Mouse (Mus musculus) lung, postnatal 0 days (tissue): Measurements from ENCODE around the gene Thap4. TPM values are rescaled to one million over a fixed set of nuclear protein-coding genes. Genes with fewer than 3 reads are reported as not detected.
A peak's percentile ranks its signal among the peaks of the same experiment; 100 is the strongest.

Experiments
- ATAC-seq: fragments of 200-750 bp; cut with Nextera tagmentation; 2 replicates; pipeline ENCODE4 v1.8.0; 2017; ENCODE audit warnings: moderate library complexity
- DNase-seq: peaks from one replicate; pipeline ENCODE4 v3.0.0-alpha.2; 2016; ENCODE audit warnings: low spot score
- H3K27ac ChIP-seq: fragments of 300-500 bp; sonication (generic); 2 replicates; pipeline ENCODE4 v1.5.1; 2014; ENCODE audit warnings: antibody characterized with exemption, mild to moderate bottlenecking, low read length, mixed read lengths
- H3K27me3 ChIP-seq: fragments of 300-500 bp; sonication (generic); replicated peaks from 2 replicates; pipeline ENCODE4 v1.6.1; 2014; ENCODE audit warnings: low read length, mixed read lengths; ENCODE audit not compliant: insufficient read depth
- H3K36me3 ChIP-seq: fragments of 300-500 bp; sonication (generic); 2 replicates; pipeline ENCODE4 v1.6.1; 2014; ENCODE audit warnings: low read length, mixed read lengths; ENCODE audit not compliant: insufficient read depth
- H3K4me1 ChIP-seq: fragments of 300-500 bp; sonication (generic); 2 replicates; pipeline ENCODE4 v1.6.1; 2014; ENCODE audit warnings: antibody characterized with exemption, low read depth, low read length, mixed read lengths; ENCODE audit not compliant: insufficient read depth
- H3K4me2 ChIP-seq: fragments of 300-500 bp; sonication (generic); replicated peaks from 2 replicates; pipeline ENCODE4 v1.6.1; 2014; ENCODE audit warnings: low read depth, mild to moderate bottlenecking, low read length, moderate library complexity, mixed read lengths
- H3K4me3 ChIP-seq: fragments of 300-500 bp; sonication (generic); 2 replicates; pipeline ENCODE4 v1.5.1; 2014; ENCODE audit warnings: low read depth, low read length
- H3K9ac ChIP-seq: fragments of 300-500 bp; sonication (generic); replicated peaks from 2 replicates; pipeline ENCODE4 v1.6.1; 2014; ENCODE audit warnings: low read depth, mild to moderate bottlenecking
- H3K9me3 ChIP-seq: fragments of 300-500 bp; sonication (generic); 2 replicates; pipeline ENCODE4 v1.6.1; 2016; ENCODE audit warnings: low read length, mixed read lengths
- CTCF ChIP-seq: IDR thresholded peaks from 2 replicates; pipeline ENCODE4 v1.5.1; 2016; ENCODE audit warnings: antibody characterized with exemption, mild to moderate bottlenecking
- EP300 ChIP-seq: IDR thresholded peaks from 2 replicates; pipeline ENCODE4 v1.6.1; 2016; ENCODE audit warnings: antibody characterized with exemption, mild to moderate bottlenecking, control low read depth
- WGBS: fragments of 180-500 bp; shearing (Covaris S2); extraction: QIAGEN DNeasy Blood & Tissue Kit; methylation state at CpG from one replicate; pipeline ENCODE4 v1.1.7; 2014; 5-methylcytosine and 5-hydroxymethylcytosine counted together
- polyA plus RNA-seq: library from polyadenylated mRNA; unstranded; fragments of >200 nt; fragmentation: Nextera tagmentation; extraction: Ambion mirVana; gene quantifications from 2 replicates; pipeline ENCODE4 v1.2.1, GENCODE M21; 2015

Thap4 gene
- polyA plus RNA-seq, 1 experiment from 2014 or later: 34.4 TPM

DNA sequence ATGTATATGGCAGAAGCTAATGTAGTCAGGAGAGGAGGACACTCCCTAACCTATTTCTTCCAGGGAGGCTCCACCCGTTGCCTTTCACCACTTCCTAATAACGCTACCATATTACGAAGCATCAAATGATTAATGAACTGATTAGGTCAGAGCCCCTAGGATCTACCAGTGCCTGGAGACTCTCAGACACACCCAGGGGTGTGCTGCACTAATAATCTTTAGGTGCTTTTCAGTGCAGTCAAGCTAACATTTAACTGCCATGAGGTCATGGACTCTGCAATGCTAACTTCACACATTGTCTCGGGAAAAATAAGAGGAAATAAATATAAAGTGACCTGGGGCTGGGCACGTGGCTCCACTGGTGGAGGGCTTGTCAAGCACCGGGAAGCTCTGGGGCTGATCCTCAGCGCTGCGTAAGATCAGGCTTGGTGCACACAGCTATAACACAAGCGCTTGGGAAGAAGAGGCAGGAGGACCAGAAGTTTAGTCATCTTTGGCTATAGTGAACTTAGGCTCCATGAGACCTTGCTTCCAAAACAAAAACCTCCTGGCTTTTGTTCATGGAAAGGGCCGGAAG is 51.1 kb downstream of the Thap4 start:
- Histone ChIP-seq H3K27ac (no peak overlapping the region), H3K9me3 (no peaks in the 10 kb centered on the region), H3K27me3 (no peaks in the 10 kb centered on the region), H3K4me2 (no peak overlapping the region), H3K4me1 (peaks cover 7% of the 10 kb centered on the region), H3K9ac (no peak overlapping the region), H3K4me3 (no peak overlapping the region), H3K36me3 (no peaks in the 10 kb centered on the region)
- TF ChIP-seq CTCF (no peak), EP300 (no peak)
- 76% methylated on average over 10 of the region's 10 CpGs for WGBS
- DNase-seq: no peak
- ATAC-seq: no peak

DNA sequence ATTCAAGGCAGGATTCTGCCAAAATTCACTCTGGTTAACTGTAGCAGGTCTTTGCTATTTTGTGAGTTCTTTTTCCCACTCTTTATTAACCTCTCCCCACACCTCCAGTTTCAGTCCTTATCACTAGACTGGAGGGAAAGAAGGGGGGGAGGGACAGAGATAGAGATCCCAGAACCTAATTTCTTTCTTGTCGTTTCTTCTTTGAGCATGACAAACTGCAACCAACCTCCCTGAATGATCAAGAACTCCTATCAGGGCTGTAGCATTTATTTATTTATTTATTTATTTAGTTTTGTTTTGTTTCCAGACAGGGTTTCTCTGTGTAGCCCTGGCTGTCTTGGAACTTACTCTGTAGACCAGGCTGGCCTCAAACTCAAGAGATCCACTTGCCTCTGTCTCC is 52.6 kb downstream of the Thap4 start:
- no peak overlapping the region for H3K4me2 ChIP-seq
- no peak for ATAC-seq
- no peak for DNase-seq
- WGBS: 72% methylated on average over 1 of the region's 1 CpGs
- H3K4me1 ChIP-seq: peaks cover 7% of the 10 kb centered on the region
- TF ChIP-seq EP300: no peak
- no peak for TF ChIP-seq CTCF
- H3K9me3 ChIP-seq: no peaks in the 10 kb centered on the region
- H3K27me3 ChIP-seq: no peaks in the 10 kb centered on the region
- no peak overlapping the region for H3K9ac ChIP-seq
- H3K36me3 ChIP-seq: no peaks in the 10 kb centered on the region
- no peak overlapping the region for H3K27ac ChIP-seq
- no peak overlapping the region for H3K4me3 ChIP-seq

DNA sequence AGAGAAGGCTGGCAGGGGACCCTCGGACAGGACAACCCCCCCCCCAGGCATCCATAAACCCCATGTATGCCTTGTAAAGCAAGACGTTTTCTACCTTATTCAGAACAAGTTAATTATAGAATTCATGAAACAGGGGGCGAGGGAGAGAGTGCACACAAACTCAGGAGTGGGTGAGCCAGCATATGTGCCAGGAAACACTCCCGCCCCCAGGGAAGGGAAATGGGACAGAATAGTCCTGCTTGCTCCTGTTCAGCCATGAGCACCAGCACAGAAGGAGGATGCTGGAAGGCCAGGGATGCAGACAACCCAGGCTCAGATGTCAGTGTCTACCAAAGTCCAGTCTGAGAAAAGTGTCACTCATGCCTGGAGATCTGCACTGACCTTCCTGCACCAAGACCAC is 55.5 kb downstream of the Thap4 start:
- no peaks in the 10 kb centered on the region for H3K4me1 ChIP-seq
- DNase-seq (no peak), ATAC-seq (no peak)
- no peaks in the 10 kb centered on the region for H3K9me3 ChIP-seq
- no peak for TF ChIP-seq CTCF
- no peak for TF ChIP-seq EP300
- H3K27ac ChIP-seq: no peak overlapping the region
- no peak overlapping the region for H3K9ac ChIP-seq
- no peak overlapping the region for H3K4me2 ChIP-seq
- no peaks in the 10 kb centered on the region for H3K27me3 ChIP-seq
- H3K36me3 ChIP-seq: no peaks in the 10 kb centered on the region
- 85% methylated on average over 4 of the region's 4 CpGs for WGBS
- H3K4me3 ChIP-seq: no peak overlapping the region

DNA sequence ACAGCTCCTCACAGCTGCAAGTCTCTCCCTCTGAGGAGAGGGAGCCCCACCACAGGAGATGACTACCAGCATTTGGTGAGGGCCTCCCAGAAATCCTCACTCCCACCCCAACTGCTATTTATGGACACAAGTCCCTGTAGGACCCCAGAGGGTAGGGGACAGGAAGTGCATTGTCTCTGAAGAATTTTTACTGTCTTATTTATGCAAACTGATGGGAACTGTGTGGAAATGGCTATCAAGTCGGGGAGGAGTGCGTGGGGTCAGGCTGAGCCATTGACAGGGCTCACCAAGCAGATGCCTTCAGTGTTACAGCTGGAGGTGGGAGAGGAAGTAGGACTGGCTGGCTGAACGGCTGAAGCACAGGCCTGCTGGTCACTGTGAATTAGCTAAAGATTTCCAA is 57.3 kb downstream of the Thap4 start:
- ATAC-seq: peak; percentile 52
- H3K4me1 ChIP-seq: no peaks in the 10 kb centered on the region
- no peak overlapping the region for H3K27ac ChIP-seq
- H3K9ac ChIP-seq: no peak overlapping the region
- H3K27me3 ChIP-seq: no peaks in the 10 kb centered on the region
- H3K9me3 ChIP-seq: no peaks in the 10 kb centered on the region
- TF ChIP-seq EP300: no peak
- TF ChIP-seq CTCF: no peak
- WGBS: 34% methylated on average over 3 of the region's 3 CpGs
- H3K4me3 ChIP-seq: no peak overlapping the region
- no peaks in the 10 kb centered on the region for H3K36me3 ChIP-seq
- H3K4me2 ChIP-seq: no peak overlapping the region
- peak; percentile 30 for DNase-seq

DNA sequence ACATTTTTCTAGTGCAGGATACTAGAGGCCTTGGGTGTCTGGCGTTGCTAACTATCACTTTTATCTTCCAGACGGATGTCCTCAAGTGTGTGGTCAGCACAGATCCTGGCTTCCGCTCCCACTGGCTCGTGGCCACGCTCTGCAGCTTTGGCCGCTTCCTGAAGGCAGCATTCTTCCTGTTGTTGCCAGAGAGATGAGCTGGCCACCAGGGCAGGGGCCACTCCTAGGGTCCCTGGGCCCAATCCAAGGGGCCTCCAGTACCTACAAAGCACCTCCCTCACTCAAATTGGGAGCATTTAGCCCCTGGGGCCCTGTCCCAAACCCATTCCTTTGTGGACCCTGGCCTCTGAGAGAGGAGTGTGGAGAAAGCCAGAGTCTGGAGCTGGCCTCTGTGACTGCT is 59.7 kb downstream of the Thap4 start:
- Histone ChIP-seq H3K9ac (no peak overlapping the region), H3K4me2 (no peak overlapping the region), H3K27me3 (no peaks in the 10 kb centered on the region), H3K9me3 (no peaks in the 10 kb centered on the region), H3K36me3 (no peaks in the 10 kb centered on the region), H3K27ac (peak overlapping the region; percentile 79), H3K4me3 (no peak overlapping the region), H3K4me1 (no peaks in the 10 kb centered on the region)
- TF ChIP-seq CTCF: no peak
- 0 out of 2 replicates have a peak, but pooled peaks have one; percentile 25 for TF ChIP-seq EP300
- DNase-seq (peak; percentile 78), ATAC-seq (peak; percentile 74)
- WGBS: 26% methylated on average over 6 of the region's 6 CpGs

DNA sequence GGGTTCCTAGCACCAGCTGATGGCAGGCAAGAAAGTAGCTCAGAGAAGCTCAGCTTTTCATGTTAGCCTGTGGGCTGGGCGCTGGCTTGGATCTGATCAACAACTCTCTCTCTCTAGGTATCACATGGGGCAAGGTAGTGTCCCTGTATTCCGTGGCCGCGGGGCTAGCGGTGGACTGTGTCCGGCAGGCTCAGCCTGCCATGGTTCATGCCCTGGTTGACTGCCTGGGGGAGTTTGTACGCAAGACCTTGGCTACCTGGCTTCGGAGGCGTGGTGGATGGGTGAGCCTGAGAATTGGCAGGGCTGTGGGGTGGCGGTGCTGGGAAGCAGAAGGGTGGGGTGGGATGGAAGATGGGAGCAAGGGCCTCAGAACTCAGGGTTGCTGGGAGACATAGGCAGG is 60.7 kb downstream of the Thap4 start:
- WGBS: 95% methylated on average over 10 of the region's 10 CpGs
- H3K27ac ChIP-seq: no peak overlapping the region
- TF ChIP-seq EP300 (no peak), CTCF (no peak)

DNA sequence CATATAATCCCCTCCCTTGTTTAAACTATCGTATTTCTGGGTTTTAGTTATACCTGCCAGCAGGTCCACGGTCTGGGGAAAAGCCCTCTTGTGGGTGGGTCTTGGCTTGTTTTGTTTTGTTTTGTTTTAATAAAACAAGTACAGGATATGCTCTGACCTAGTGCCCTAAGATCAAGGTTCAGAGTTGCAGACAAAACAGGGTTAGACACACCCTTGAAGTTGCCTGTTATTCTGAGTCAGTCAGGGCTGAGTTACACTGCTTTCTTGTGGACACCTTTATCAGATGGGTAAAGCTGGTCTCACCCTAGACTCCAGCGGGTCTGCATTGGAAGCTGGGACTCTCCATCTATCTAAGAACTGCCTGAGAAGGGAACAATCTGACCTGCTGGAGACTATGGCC is 61.2 kb downstream of the Thap4 start:
- no peak for DNase-seq
- 87% methylated on average over 3 of the region's 3 CpGs for WGBS
- no peaks in the 10 kb centered on the region for H3K36me3 ChIP-seq
- no peak overlapping the region for H3K9ac ChIP-seq
- no peak overlapping the region for H3K27ac ChIP-seq
- TF ChIP-seq CTCF (no peak), EP300 (no peak)
- H3K4me3 ChIP-seq: no peak overlapping the region
- no peak overlapping the region for H3K4me2 ChIP-seq
- H3K27me3 ChIP-seq: no peaks in the 10 kb centered on the region
- no peaks in the 10 kb centered on the region for H3K9me3 ChIP-seq
- no peaks in the 10 kb centered on the region for H3K4me1 ChIP-seq
- ATAC-seq: no peak

More for the DNA sequence above, 60.7 kb downstream of the Thap4 start:
- Histone ChIP-seq H3K4me1 (no peaks in the 10 kb centered on the region), H3K4me3 (no peak overlapping the region), H3K9me3 (no peaks in the 10 kb centered on the region), H3K4me2 (no peak overlapping the region), H3K27me3 (no peaks in the 10 kb centered on the region), H3K9ac (no peak overlapping the region), H3K36me3 (no peaks in the 10 kb centered on the region)
- ATAC-seq: no peak
- DNase-seq: no peak
